Mouse (Mus musculus) neural tube, embryonic 11.5 days (tissue): Measurements from ENCODE around the gene Slco1c1. TPM values are rescaled to one million over a fixed set of nuclear protein-coding genes. Genes with fewer than 3 reads are reported as not detected.
A peak's percentile ranks its signal among the peaks of the same experiment; 100 is the strongest.
"Not testable (repeated sequence)": the region's sequence is repeated elsewhere in the genome, so short reads cannot be mapped to it uniquely, and the experiment has no call there.

ENCODE experiments used
- ATAC-seq: fragments of 200-750 bp; cut with Nextera tagmentation; 2 replicates; pipeline ENCODE4 v1.8.0; 2017; ENCODE audit warnings: moderate number of reproducible peaks, mild to moderate bottlenecking, moderate TSS enrichment, moderate library complexity; ENCODE audit not compliant: insufficient read depth, low FRiP score, low TSS enrichment
- DNase-seq: peaks from one replicate; pipeline ENCODE4 v3.0.0-alpha.2; 2015; ENCODE audit warnings: low spot score
- H3K27ac ChIP-seq: fragments of 300-500 bp; sonication (generic); 2 replicates; pipeline ENCODE4 v1.5.1; 2014; ENCODE audit warnings: low read depth, mild to moderate bottlenecking, low read length
- H3K27me3 ChIP-seq: fragments of 300-500 bp; sonication (generic); 2 replicates; pipeline ENCODE4 v1.6.1; 2014; ENCODE audit warnings: mild to moderate bottlenecking, low read length, mixed read lengths; ENCODE audit not compliant: control insufficient read depth, insufficient read depth
- H3K36me3 ChIP-seq: fragments of 300-500 bp; sonication (generic); 2 replicates; pipeline ENCODE4 v1.6.1; 2014; ENCODE audit warnings: mild to moderate bottlenecking, low read length, moderate library complexity, mixed read lengths; ENCODE audit not compliant: control insufficient read depth, insufficient read depth
- H3K4me1 ChIP-seq: fragments of 300-500 bp; sonication (generic); 2 replicates; pipeline ENCODE4 v1.6.1; 2014; ENCODE audit warnings: low read length, mixed read lengths; ENCODE audit not compliant: control insufficient read depth, insufficient read depth
- H3K4me2 ChIP-seq: fragments of 300-500 bp; sonication (generic); 2 replicates; pipeline ENCODE4 v1.6.1; 2014; ENCODE audit warnings: low read depth, mild to moderate bottlenecking, moderate library complexity
- H3K4me3 ChIP-seq: fragments of 300-500 bp; sonication (generic); 2 replicates; pipeline ENCODE4 v1.5.1; 2014; ENCODE audit warnings: low read depth, low read length
- H3K9ac ChIP-seq: fragments of 300-500 bp; sonication (generic); 2 replicates; pipeline ENCODE4 v1.6.1; 2014; ENCODE audit warnings: mild to moderate bottlenecking, low read length
- H3K9me3 ChIP-seq: fragments of 300-500 bp; sonication (generic); 2 replicates; pipeline ENCODE4 v1.6.1; 2016; ENCODE audit warnings: low read length; ENCODE audit not compliant: control insufficient read depth
- WGBS: fragments of 180-500 bp; shearing (Covaris S2); extraction: QIAGEN DNeasy Blood & Tissue Kit; methylation state at CpG from one replicate; pipeline ENCODE4 v1.1.7; 2014; 5-methylcytosine and 5-hydroxymethylcytosine counted together
- polyA plus RNA-seq: library from polyadenylated mRNA; unstranded; fragments of >200 nt; fragmentation: Nextera tagmentation; extraction: Ambion mirVana; gene quantifications from 2 replicates; pipeline ENCODE4 v1.2.1, GENCODE M21; 2014

Gene Slco1c1
- polyA plus RNA-seq, 1 experiment from 2014 or later = 0.77 TPM

DNA sequence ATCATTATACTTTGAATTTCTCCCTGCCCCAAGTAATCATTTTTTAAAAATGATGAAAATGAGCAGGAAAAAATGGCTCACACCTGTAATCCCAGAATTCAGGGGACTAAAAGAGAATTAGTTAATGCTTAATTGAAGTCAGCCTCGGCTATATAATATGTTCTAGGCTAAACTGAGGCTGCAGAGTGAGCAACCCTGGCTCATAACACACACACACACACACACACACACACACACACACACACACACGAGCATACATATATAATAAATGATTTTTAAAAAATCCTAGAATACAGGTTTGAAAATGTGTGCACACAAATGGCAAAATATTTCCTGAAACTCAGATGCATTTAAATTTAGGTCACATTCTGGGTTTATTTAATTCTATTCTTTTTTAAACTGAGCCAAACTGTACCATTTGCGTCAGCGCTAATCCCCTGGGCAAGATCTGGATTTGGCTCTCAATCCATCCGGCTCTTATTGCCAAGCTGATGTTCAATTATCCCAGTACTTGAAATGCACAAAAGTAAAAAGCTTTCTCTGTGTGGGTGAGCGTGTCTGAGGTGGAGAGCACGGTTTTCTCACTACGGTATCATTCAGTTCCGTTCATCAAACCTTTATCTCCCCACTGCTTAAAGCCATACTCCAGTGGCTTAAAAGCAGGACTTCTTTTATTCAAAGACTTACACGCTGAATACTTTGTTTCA, 43.8 kb downstream of the Slco1c1 start:
- Histone ChIP-seq H3K4me2 (no peak overlapping the region), H3K4me1 (no peaks in the 10 kb centered on the region), H3K36me3 (no peaks in the 10 kb centered on the region), H3K27me3 (no peaks in the 10 kb centered on the region), H3K4me3 (no peak overlapping the region), H3K9ac (no peak overlapping the region), H3K9me3 (no peaks in the 10 kb centered on the region), H3K27ac (no peak overlapping the region)
- WGBS = 85% methylated on average over 10 of the region's 10 CpGs
- ATAC-seq = no peak
- no peak for DNase-seq

GRCm38 (mm10) chr6:141568559-141568946, 44.4 kb downstream of the Slco1c1 start:
- Histone ChIP-seq H3K4me3 (no peak overlapping the region), H3K9ac (no peak overlapping the region), H3K9me3 (no peaks in the 10 kb centered on the region), H3K27ac (no peak overlapping the region), H3K4me1 (no peaks in the 10 kb centered on the region), H3K4me2 (no peak overlapping the region), H3K36me3 (no peaks in the 10 kb centered on the region), H3K27me3 (no peaks in the 10 kb centered on the region)
- DNase-seq = no peak
- WGBS = 63% methylated on average over 3 of the region's 3 CpGs
- peak; percentile 67; the same call in 1 of the 2 replicates for ATAC-seq

GRCm38 (mm10) chr6:141576646-141577200, 52.6 kb downstream of the Slco1c1 start:
- Histone ChIP-seq H3K4me1 (no peaks in the 10 kb centered on the region), H3K9ac (no peak overlapping the region), H3K27me3 (no peaks in the 10 kb centered on the region), H3K4me2 (no peak overlapping the region), H3K27ac (no peak overlapping the region), H3K9me3 (no peaks in the 10 kb centered on the region), H3K36me3 (no peaks in the 10 kb centered on the region), H3K4me3 (no peak overlapping the region)
- DNase-seq = no peak
- 56% methylated on average over 3 of the region's 3 CpGs for WGBS
- ATAC-seq = no peak

DNA sequence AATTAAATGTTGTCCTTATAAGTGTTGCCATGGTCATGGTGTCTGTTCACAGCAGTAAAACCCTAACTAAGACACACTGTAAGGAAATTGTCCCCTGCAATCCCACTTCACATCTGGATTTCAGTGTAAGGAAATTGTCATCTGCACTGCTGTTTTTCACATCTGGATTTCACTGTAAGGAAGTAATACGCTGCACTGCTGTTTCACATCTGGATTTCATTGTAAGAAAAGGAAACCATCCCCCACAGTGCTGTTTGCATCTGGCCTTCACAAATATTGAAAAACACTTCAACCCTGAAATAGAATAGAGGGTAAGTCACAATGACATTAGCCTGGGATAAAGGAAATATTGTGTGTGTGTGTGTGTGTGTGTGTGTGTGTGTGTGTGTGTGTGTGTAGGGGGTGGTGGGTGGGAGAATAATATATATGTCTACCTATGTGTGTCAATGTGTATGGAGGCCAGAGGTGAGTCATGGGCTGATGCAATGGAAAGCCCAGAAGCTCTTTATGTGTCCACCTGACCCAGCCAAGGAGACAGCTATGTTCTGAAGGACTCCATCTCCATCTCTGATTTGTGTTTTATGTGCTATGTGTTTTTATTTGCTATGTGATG, 60.7 kb downstream of the Slco1c1 start:
- no peak overlapping the region for H3K4me3 ChIP-seq
- H3K9me3 ChIP-seq = no peaks in the 10 kb centered on the region
- H3K4me2 ChIP-seq = no peak overlapping the region
- no peaks in the 10 kb centered on the region for H3K4me1 ChIP-seq
- H3K27me3 ChIP-seq = no peaks in the 10 kb centered on the region
- 56% methylated on average over 1 of the region's 1 CpGs for WGBS
- DNase-seq (no peak), ATAC-seq (no peak)
- H3K27ac ChIP-seq = no peak overlapping the region
- H3K36me3 ChIP-seq = no peaks in the 10 kb centered on the region
- no peak overlapping the region for H3K9ac ChIP-seq

- H3K4me2 ChIP-seq = no peak overlapping the region
- DNase-seq (no peak), ATAC-seq (no peak)
- H3K27ac ChIP-seq = no peak overlapping the region
- H3K4me3 ChIP-seq = no peak overlapping the region
- 14% methylated on average over 1 of the region's 1 CpGs for WGBS
- no peak overlapping the region for H3K9ac ChIP-seq
- no peaks in the 10 kb centered on the region for H3K4me1 ChIP-seq
- no peaks in the 10 kb centered on the region for H3K27me3 ChIP-seq
- H3K36me3 ChIP-seq = no peaks in the 10 kb centered on the region
- no peaks in the 10 kb centered on the region for H3K9me3 ChIP-seq
Measured at GRCm38 (mm10) chr6:141590002-141590401, 65.8 kb downstream of the Slco1c1 start.

GRCm38 (mm10) chr6:141590598-141591200, 66.5 kb downstream of the Slco1c1 start:
- not testable (repeated sequence) for H3K27ac ChIP-seq, H3K4me2 ChIP-seq, H3K9ac ChIP-seq, H3K9me3 ChIP-seq, ATAC-seq, H3K4me1 ChIP-seq, H3K36me3 ChIP-seq, H3K4me3 ChIP-seq, DNase-seq, H3K27me3 ChIP-seq
- 10% methylated on average over 4 of the region's 4 CpGs for WGBS

DNA sequence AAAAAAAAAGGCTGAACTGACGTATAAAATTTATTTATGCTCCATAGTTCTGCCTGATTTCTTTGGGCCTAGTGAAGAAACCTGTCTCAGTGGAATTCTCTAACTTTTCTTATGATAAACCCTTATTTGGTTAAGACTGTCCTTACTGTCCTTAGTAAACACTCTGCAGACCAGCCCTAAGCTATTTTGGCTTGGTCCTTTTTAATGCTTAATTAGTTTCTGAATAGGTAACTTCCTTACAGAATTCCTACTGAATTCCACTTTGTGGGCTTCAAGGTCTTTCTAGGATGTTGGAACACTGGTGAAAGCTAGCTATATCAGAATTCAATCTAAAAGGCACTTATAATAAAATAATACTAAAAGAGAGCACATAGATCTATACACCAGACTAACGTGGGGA, 71.9 kb downstream of the Slco1c1 start:
- ATAC-seq (no peak), DNase-seq (no peak)
- Histone ChIP-seq H3K4me1 (no peaks in the 10 kb centered on the region), H3K27me3 (no peaks in the 10 kb centered on the region), H3K4me2 (no peak overlapping the region), H3K4me3 (no peak overlapping the region), H3K27ac (no peak overlapping the region), H3K9ac (no peak overlapping the region), H3K36me3 (no peaks in the 10 kb centered on the region), H3K9me3 (no peaks in the 10 kb centered on the region; the same call in 1 of the 2 replicates)
- 88% methylated on average over 2 of the region's 2 CpGs for WGBS

GRCm38 (mm10) chr6:141597037-141597436, 72.9 kb downstream of the Slco1c1 start:
- Histone ChIP-seq H3K9ac (no peak overlapping the region), H3K36me3 (no peaks in the 10 kb centered on the region), H3K9me3 (no peaks in the 10 kb centered on the region; the same call in 1 of the 2 replicates), H3K4me3 (no peak overlapping the region), H3K4me1 (no peaks in the 10 kb centered on the region), H3K27ac (no peak overlapping the region), H3K4me2 (no peak overlapping the region), H3K27me3 (no peaks in the 10 kb centered on the region)
- DNase-seq (no peak), ATAC-seq (no peak)
- WGBS = 92% methylated on average over 2 of the region's 2 CpGs
